Mouse (Mus musculus) intestine, embryonic 16.5 days (tissue): ENCODE data around the gene H2-Q7. TPM values are rescaled to one million over a fixed set of nuclear protein-coding genes. Genes with fewer than 3 reads are reported as not detected.
"Not testable (repeated sequence)": the region's sequence is repeated elsewhere in the genome, so short reads cannot be mapped to it uniquely, and the experiment has no call there.

Experiments
- ATAC-seq: fragments of 200-750 bp; cut with Nextera tagmentation; 2 replicates; pipeline ENCODE4 v1.8.0; 2017; ENCODE audit warnings: moderate TSS enrichment, moderate library complexity
- H3K27ac ChIP-seq: fragments of 300-500 bp; sonication (generic); 2 replicates; pipeline ENCODE4 v1.5.1; 2014; ENCODE audit warnings: mild to moderate bottlenecking, low read length
- H3K27me3 ChIP-seq: fragments of 300-500 bp; sonication (generic); replicated peaks from 2 replicates; pipeline ENCODE4 v1.6.1; 2014; ENCODE audit warnings: low read length, control low read depth, mixed read lengths; ENCODE audit not compliant: control insufficient read depth, insufficient read depth
- H3K36me3 ChIP-seq: fragments of 300-500 bp; sonication (generic); 2 replicates; pipeline ENCODE4 v1.6.1; 2014; ENCODE audit warnings: low read length, control low read depth; ENCODE audit not compliant: control insufficient read depth, insufficient read depth
- H3K4me1 ChIP-seq: fragments of 300-500 bp; sonication (generic); 2 replicates; pipeline ENCODE4 v1.6.1; 2014; ENCODE audit warnings: low read length, control low read depth, mixed read lengths; ENCODE audit not compliant: control insufficient read depth, insufficient read depth
- H3K4me2 ChIP-seq: fragments of 300-500 bp; sonication (generic); 2 replicates; pipeline ENCODE4 v1.6.1; 2014; ENCODE audit warnings: low read depth, low read length, control low read depth
- H3K4me3 ChIP-seq: fragments of 300-500 bp; sonication (generic); 2 replicates; pipeline ENCODE4 v1.5.1; 2014; ENCODE audit warnings: mild to moderate bottlenecking, low read length
- H3K9ac ChIP-seq: fragments of 300-500 bp; sonication (generic); 2 replicates; pipeline ENCODE4 v1.6.1; 2014; ENCODE audit warnings: low read depth, low read length
- H3K9me3 ChIP-seq: fragments of 300-500 bp; sonication (generic); 2 replicates; pipeline ENCODE4 v1.6.1; 2016; ENCODE audit warnings: low read length, control low read depth; ENCODE audit not compliant: control insufficient read depth
- WGBS: fragments of 180-500 bp; shearing (Covaris S2); extraction: QIAGEN DNeasy Blood & Tissue Kit; methylation state at CpG from one replicate; pipeline ENCODE4 v1.1.7; 2014; 5-methylcytosine and 5-hydroxymethylcytosine counted together
- polyA plus RNA-seq: library from polyadenylated mRNA; unstranded; fragments of >200 nt; fragmentation: Nextera tagmentation; extraction: Ambion mirVana; gene quantifications from 2 replicates; pipeline ENCODE4 v1.2.1, GENCODE M21; 2015

H2-Q7 gene
- polyA plus RNA-seq, 1 experiment from 2014 or later: 7.3 TPM

DNA sequence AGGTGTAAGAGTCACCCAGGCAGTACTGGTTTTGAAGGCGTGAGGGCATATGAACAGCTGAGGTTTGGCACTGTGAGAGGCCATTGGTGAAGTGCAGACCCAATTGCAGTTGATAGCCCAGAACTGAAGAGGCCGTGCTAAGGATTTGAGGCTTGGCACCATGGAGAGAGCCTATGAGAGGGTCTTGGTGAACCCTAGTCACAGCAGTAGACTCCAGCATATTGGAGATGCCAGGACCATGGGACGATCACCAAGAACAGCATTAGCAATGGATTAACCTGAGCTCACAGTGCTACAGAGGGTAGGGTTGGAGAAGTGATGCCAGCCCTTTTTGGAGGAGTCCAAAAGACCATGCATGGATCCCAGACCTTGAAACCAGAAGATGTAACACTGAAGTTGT is 6.8 kb upstream of the H2-Q7 start:
- not testable (repeated sequence) for H3K4me1 ChIP-seq, H3K27me3 ChIP-seq, H3K36me3 ChIP-seq, H3K4me3 ChIP-seq, H3K4me2 ChIP-seq, ATAC-seq, H3K9me3 ChIP-seq, H3K27ac ChIP-seq, H3K9ac ChIP-seq
- 83% methylated on average over 3 of the region's 3 CpGs for WGBS

DNA sequence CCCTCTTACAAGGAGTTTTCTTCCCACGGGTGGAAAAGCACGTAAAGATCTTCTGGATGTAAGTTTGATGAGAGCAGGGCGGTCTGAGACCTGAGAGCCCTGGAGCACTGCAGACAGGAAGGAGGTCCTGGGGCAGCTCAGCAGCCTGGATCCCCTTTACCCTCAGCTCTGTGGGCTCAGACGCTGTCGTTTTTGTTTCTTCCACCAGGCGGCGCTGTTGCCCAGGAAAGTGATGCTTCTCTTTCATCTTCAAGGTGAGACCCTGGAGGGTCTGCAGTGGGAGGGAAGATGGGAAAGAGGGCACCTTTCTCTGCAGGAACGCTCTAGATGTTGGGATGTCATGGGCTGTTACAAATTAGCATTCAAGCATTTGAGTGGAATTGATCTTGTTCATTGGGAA is 4.1 kb upstream of the H2-Q7 start:
- H3K4me2 ChIP-seq, H3K9me3 ChIP-seq, ATAC-seq, H3K4me1 ChIP-seq, H3K4me3 ChIP-seq, H3K9ac ChIP-seq, H3K27me3 ChIP-seq, H3K36me3 ChIP-seq, H3K27ac ChIP-seq: not testable (repeated sequence)
- 10% methylated on average over 8 of the region's 8 CpGs for WGBS

DNA sequence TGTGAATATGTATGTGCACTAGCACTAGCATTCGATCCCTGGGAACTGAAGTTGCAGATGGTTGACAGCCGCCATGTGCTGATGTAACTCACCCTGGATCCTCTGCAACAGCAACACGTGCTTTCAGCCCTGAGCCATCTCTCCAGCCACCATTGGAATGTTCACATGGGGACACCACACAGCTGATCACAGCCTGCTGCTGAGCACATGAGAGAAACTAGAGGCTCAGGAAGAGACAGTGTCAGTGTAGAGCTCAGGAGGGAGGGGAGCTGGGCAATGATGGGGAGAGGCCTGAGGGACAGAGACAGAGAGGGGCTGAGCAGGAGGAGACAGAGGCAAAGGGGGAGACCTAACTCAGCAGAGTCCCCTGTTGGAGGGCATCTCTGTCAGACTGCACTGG is 3.4 kb upstream of the H2-Q7 start:
- 82% methylated on average over 3 of the region's 3 CpGs for WGBS
- H3K27ac ChIP-seq, H3K36me3 ChIP-seq, H3K9ac ChIP-seq, H3K4me1 ChIP-seq, H3K27me3 ChIP-seq, H3K4me2 ChIP-seq, H3K4me3 ChIP-seq, H3K9me3 ChIP-seq, ATAC-seq: not testable (repeated sequence)

DNA sequence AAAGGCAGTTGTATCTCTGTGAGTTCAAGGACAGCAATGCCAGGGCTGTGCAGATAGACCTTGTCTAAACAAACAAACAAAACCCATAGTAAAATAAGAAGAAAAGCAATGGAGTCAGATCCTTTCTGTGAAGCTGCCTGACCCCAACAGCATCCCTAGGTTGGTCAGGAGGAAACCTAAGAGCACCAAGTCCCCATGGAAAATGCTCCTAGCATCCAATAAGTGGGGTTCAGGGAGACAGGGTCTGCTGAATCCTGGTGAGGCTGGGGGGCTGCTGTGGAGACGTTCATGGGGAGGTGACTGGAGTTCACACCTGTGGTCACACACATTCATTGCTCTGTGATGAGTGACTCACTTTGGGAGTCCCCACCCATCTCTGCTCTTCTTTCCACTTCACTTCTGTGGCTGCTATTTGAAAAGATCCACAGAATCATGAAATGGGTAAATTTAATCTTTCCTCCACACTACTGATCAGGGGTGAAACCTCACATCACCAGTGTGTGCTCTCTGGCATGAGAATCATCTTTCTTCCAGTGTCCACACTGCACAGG is 1.5 kb upstream of the H2-Q7 start:
- not testable (repeated sequence) for ATAC-seq, H3K9ac ChIP-seq, H3K27me3 ChIP-seq, H3K27ac ChIP-seq, H3K36me3 ChIP-seq, H3K4me1 ChIP-seq, H3K4me2 ChIP-seq, H3K9me3 ChIP-seq, H3K4me3 ChIP-seq
- WGBS: 58% methylated on average over 1 of the region's 1 CpGs

DNA sequence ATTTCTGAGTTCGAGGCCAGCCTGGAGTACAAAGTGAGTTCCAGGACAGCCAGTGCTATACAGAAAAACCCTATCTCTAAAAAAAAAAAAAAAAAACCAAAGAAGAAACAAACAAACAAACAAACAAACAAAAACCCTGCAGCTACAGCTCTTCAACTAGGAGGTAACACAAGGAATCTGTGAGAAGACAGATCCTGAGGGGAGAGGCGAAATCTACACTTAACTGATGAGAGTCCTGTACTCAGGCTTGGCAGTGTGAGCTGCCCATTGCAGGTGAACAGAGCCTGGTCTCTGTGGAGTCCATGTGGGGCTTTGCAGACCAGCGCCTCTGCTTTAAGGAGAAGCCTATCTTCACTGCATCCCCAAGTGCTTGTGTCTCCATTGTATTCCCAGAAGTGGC is 560 bp upstream of the H2-Q7 start:
- WGBS: 73% methylated on average over 1 of the region's 3 CpGs
- not testable (repeated sequence) for H3K36me3 ChIP-seq, H3K9ac ChIP-seq, H3K27me3 ChIP-seq, H3K4me1 ChIP-seq, H3K4me2 ChIP-seq, H3K4me3 ChIP-seq, H3K27ac ChIP-seq, H3K9me3 ChIP-seq
- peak; percentile 4; the same call in 1 of the 2 replicates for ATAC-seq

DNA sequence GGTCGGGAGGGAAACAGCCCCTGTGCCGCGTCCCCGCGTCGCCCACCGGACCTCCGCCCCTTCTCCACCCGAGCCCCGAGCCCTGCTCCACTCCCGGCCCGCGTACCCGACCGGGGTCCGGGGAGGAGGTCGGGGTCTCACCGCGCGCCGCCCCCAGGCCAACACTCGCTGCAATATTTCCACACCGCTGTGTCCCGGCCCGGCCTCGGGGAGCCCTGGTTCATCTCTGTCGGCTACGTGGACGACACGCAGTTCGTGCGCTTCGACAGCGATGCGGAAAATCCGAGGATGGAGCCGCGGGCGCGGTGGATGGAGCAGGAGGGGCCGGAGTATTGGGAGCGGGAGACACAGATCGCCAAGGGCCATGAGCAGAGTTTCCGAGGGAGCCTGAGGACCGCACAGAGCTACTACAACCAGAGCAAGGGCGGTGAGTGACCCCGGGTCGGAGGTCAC is 366 bp downstream of the H2-Q7 start:
- 1% methylated on average over 40 of the region's 48 CpGs for WGBS
- peak overlapping the region; percentile 98 for H3K4me2 ChIP-seq
- ATAC-seq: peak; percentile 64
- H3K27me3 ChIP-seq, H3K27ac ChIP-seq, H3K4me1 ChIP-seq, H3K9me3 ChIP-seq, H3K36me3 ChIP-seq: not testable (repeated sequence)
- peak overlapping the region; percentile 70 for H3K9ac ChIP-seq
- H3K4me3 ChIP-seq: peak overlapping the region; percentile 54

DNA sequence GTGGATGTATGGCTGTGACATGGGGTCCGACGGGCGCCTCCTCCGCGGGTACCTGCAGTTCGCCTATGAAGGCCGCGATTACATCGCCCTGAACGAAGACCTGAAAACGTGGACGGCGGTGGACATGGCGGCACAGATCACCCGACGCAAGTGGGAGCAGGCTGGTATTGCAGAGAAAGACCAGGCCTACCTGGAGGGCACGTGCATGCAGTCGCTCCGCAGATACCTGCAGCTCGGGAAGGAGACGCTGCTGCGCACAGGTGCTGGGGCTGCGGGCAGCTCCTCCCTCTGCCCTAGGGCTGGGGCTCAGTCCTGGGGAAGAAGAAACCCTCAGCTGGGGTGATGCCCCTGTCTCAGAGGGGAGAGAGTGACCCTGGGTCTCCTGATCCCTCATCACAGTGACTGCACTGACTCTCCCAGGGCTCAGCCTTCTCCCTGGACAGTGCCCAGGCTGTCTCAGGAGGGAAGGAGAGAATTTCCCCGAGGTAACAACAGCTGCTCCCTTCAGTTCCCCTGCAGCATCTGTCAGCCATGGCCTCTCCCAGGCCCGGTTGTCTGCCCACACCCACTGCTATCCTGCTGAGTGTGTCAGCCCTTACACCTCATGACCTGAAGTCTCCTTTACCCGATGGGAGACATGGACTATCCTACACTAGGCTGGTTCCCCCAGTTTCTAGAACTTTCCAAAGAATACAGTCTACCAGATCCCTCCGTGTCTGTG is 1.1 kb downstream of the H2-Q7 start:
- H3K27ac ChIP-seq, H3K4me3 ChIP-seq, H3K4me1 ChIP-seq, H3K9me3 ChIP-seq, H3K4me2 ChIP-seq, H3K9ac ChIP-seq, H3K36me3 ChIP-seq, ATAC-seq, H3K27me3 ChIP-seq: not testable (repeated sequence)
- 54% methylated on average over 26 of the region's 27 CpGs for WGBS

DNA sequence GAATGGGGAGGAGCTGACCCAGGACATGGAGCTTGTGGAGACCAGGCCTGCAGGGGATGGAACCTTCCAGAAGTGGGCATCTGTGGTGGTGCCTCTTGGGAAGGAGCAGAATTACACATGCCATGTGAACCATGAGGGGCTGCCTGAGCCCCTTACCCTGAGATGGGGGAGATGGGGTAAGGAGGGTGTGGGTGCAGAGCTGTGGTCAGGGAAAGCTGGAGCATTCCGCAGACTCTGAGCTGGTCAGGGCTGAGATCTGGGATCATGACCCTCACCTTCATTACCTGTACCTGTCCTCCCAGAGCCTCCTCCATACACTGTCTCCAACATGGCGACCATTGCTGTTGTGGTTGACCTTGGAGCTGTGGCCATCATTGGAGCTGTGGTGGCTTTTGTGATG is 3.4 kb downstream of the H2-Q7 start:
- H3K9ac ChIP-seq, H3K27me3 ChIP-seq, H3K4me1 ChIP-seq, H3K9me3 ChIP-seq, H3K4me3 ChIP-seq, H3K27ac ChIP-seq, H3K4me2 ChIP-seq, ATAC-seq, H3K36me3 ChIP-seq: not testable (repeated sequence)
- WGBS: 97% methylated on average over 2 of the region's 2 CpGs

DNA sequence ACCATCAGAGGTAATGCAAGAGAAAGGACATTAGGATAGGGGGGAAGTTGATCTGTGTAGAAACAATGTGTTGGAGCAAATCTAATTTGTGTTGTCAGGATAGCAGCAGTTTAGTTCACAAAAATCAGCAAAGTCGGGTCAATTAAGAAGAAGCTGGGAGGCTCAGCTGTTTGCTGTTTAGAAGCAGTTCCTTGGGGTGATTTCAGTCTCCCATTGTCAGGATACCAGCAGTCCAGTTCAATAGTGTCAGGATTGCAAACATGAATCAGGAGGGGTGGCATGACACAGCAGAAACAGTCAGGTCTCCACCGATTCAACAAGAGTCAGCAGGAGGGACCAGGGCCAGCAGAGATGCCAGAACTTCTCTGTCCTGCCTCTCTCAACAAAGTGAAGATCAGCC is 5.6 kb downstream of the H2-Q7 start:
- H3K4me1 ChIP-seq, H3K36me3 ChIP-seq, H3K4me2 ChIP-seq, ATAC-seq, H3K9me3 ChIP-seq, H3K4me3 ChIP-seq, H3K9ac ChIP-seq, H3K27ac ChIP-seq, H3K27me3 ChIP-seq: not testable (repeated sequence)
- WGBS: 87% methylated on average over 2 of the region's 2 CpGs

DNA sequence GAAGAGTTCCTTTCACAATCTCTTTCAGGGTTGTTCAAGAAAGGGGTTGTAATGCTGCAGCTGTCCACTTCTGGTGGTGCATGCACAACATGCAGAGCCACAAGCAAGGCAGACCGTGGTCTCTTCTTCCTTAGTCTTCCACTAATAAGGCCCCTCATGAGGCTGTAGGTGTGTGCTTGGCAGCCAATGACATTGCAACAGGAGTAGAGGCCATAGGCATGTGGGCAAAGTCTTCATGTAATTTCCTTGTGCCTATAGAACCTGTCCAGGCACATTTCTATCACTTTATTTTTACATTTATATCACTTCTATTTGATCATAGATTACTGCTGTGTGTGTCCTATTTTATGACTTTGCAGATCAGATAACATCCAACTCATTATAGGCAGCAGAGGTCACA is 19.3 kb downstream of the H2-Q7 start:
- not testable (repeated sequence) for H3K27ac ChIP-seq, H3K9ac ChIP-seq, H3K4me2 ChIP-seq, H3K9me3 ChIP-seq, H3K36me3 ChIP-seq, H3K4me3 ChIP-seq, H3K4me1 ChIP-seq, H3K27me3 ChIP-seq
- ATAC-seq: peak; percentile 88
- WGBS: no CpG with 5 or more reads among the region's 1 CpGs
